Mouse (Mus musculus) neural tube, embryonic 14.5 days (tissue): Measurements from ENCODE around the gene Gm19935. TPM values are rescaled to one million over a fixed set of nuclear protein-coding genes. Genes with fewer than 3 reads are reported as not detected.

Experiments
- ATAC-seq: fragments of 200-750 bp; cut with Nextera tagmentation; 2 replicates; pipeline ENCODE4 v1.8.0; 2017; ENCODE audit warnings: low read depth, mild to moderate bottlenecking, moderate TSS enrichment, moderate library complexity
- H3K27ac ChIP-seq: fragments of 300-500 bp; sonication (generic); 2 replicates; pipeline ENCODE4 v1.5.1; 2014; ENCODE audit warnings: low read depth, mild to moderate bottlenecking, control low read depth, low read length, moderate library complexity, mixed read lengths
- H3K27me3 ChIP-seq: fragments of 300-500 bp; sonication (generic); 2 replicates; pipeline ENCODE4 v1.6.1; 2014; ENCODE audit warnings: low read length; ENCODE audit not compliant: control insufficient read depth, insufficient read depth
- H3K36me3 ChIP-seq: fragments of 300-500 bp; sonication (generic); 2 replicates; pipeline ENCODE4 v1.6.1; 2014; ENCODE audit warnings: low read length, mixed read lengths; ENCODE audit not compliant: control insufficient read depth, insufficient read depth
- H3K4me1 ChIP-seq: fragments of 300-500 bp; sonication (generic); 2 replicates; pipeline ENCODE4 v1.6.1; 2014; ENCODE audit warnings: low read length; ENCODE audit not compliant: control insufficient read depth, insufficient read depth
- H3K4me2 ChIP-seq: fragments of 300-500 bp; sonication (generic); 2 replicates; pipeline ENCODE4 v1.6.1; 2014; ENCODE audit warnings: mild to moderate bottlenecking, low read depth, low read length, control low read depth
- H3K4me3 ChIP-seq: fragments of 300-500 bp; sonication (generic); 2 replicates; pipeline ENCODE4 v1.5.1; 2014; ENCODE audit warnings: low read depth, low read length, control low read depth, mixed read lengths
- H3K9ac ChIP-seq: fragments of 300-500 bp; sonication (generic); replicated peaks from 2 replicates; pipeline ENCODE4 v1.6.1; 2014; ENCODE audit warnings: low read depth, mild to moderate bottlenecking, control low read depth, low read length, mixed read lengths
- H3K9me3 ChIP-seq: fragments of 300-500 bp; sonication (generic); 2 replicates; pipeline ENCODE4 v1.6.1; 2016; ENCODE audit warnings: low read length; ENCODE audit not compliant: control insufficient read depth
- WGBS: fragments of 180-500 bp; shearing (Covaris S2); extraction: QIAGEN DNeasy Blood & Tissue Kit; methylation state at CpG from one replicate; pipeline ENCODE4 v1.1.7; 2014; 5-methylcytosine and 5-hydroxymethylcytosine counted together
- polyA plus RNA-seq: library from polyadenylated mRNA; unstranded; fragments of >200 nt; fragmentation: Nextera tagmentation; extraction: Ambion mirVana; gene quantifications from 2 replicates; pipeline ENCODE4 v1.2.1, GENCODE M21; 2014

Gm19935 gene
- polyA plus RNA-seq, 1 experiment from 2014 or later, result 2.2 TPM

- Histone ChIP-seq H3K4me3 (no peak overlapping the region), H3K9ac (no peak overlapping the region), H3K27me3 (no peaks in the 10 kb centered on the region), H3K36me3 (no peaks in the 10 kb centered on the region), H3K9me3 (no peaks in the 10 kb centered on the region), H3K4me2 (no peak overlapping the region), H3K4me1 (0 out of 2 replicates have a peak, but pooled peaks cover 6% of the 10 kb centered on the region), H3K27ac (no peak overlapping the region)
- ATAC-seq, result no peak
- WGBS, result 84% methylated on average over 3 of the region's 3 CpGs
These were observed 17.1 kb upstream of the Gm19935 start for GRCm38 (mm10) chr8:90834321-90834672.

DNA sequence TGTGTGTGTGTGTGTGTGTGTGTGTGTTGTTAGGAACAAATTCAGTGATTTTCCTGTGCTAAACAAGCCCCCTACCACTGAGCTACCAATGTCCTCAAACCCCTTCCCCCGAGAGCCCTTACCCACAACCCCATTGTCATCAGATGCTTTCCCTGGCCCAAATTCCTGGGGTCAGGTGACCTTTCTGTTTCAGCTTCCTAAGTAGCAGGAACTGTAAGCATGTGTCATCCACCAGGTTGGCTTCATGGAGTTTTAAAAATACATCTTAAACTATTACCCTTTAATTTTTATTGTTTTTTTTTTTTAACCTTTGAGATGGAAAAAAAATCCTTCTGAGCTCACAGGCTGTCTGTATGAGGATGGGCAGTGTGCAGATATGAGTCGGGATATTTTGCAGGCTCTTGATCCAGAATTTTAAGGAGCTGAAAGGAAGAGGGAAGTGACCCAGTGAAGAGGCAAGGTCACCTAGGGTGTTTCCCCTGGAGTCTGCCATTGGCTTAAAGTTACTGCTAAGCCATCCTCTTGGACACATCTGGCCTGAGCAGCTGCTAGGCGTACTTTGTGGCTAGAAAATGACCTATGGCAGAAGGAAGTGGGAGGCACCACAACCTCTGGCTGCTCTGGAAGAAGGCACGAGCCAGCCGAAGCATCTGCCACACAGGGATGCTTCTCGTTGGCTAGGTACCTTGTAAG lies 16.6 kb upstream of the Gm19935 start:
- no peak overlapping the region for H3K4me2 ChIP-seq
- ATAC-seq, result no peak
- no peak overlapping the region for H3K9ac ChIP-seq
- H3K36me3 ChIP-seq, result no peaks in the 10 kb centered on the region
- 73% methylated on average over 6 of the region's 6 CpGs for WGBS
- 0 out of 2 replicates have a peak, but pooled peaks cover 6% of the 10 kb centered on the region for H3K4me1 ChIP-seq
- H3K27ac ChIP-seq, result no peak overlapping the region
- H3K27me3 ChIP-seq, result no peaks in the 10 kb centered on the region
- H3K4me3 ChIP-seq, result no peak overlapping the region
- H3K9me3 ChIP-seq, result no peaks in the 10 kb centered on the region

- H3K4me1 ChIP-seq, result peaks cover 11% of the 10 kb centered on the region; the same call in 1 of the 2 replicates
- no peaks in the 10 kb centered on the region for H3K9me3 ChIP-seq
- no peaks in the 10 kb centered on the region for H3K27me3 ChIP-seq
- no peak overlapping the region for H3K4me3 ChIP-seq
- 28% methylated on average over 5 of the region's 5 CpGs for WGBS
- no peak overlapping the region for H3K9ac ChIP-seq
- no peak overlapping the region for H3K4me2 ChIP-seq
- no peak for ATAC-seq
- no peak overlapping the region for H3K27ac ChIP-seq
- no peaks in the 10 kb centered on the region for H3K36me3 ChIP-seq
These were observed 15.5 kb upstream of the Gm19935 start for GRCm38 (mm10) chr8:90832576-90833289.

- Histone ChIP-seq H3K9me3 (no peaks in the 10 kb centered on the region), H3K4me2 (no peak overlapping the region), H3K9ac (no peak overlapping the region), H3K4me1 (peaks cover 11% of the 10 kb centered on the region; the same call in 1 of the 2 replicates), H3K4me3 (no peak overlapping the region), H3K36me3 (no peaks in the 10 kb centered on the region), H3K27ac (no peak overlapping the region), H3K27me3 (no peaks in the 10 kb centered on the region)
- ATAC-seq, result no peak
- 62% methylated on average over 8 of the region's 8 CpGs for WGBS
These were observed 13.8 kb upstream of the Gm19935 start for GRCm38 (mm10) chr8:90830980-90831379.

DNA sequence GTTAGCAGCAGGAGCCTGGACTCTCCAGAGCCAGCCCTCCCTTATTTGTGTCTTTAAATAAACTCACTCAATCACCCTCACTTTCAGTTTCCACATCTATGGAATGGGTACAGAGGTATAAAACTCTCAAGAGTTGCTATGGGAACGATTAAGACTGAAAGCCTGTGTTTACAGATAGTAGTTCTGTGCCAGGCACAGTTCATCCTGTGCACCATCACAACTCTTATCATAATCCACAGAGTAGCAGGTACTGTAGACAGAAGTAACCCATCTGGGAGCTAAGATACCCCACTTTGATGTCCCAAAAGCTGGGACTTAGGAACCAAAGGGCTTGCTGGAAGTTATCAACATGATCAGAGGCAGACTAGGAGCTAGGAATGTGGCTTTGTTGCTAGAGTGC lies 12.6 kb upstream of the Gm19935 start:
- peaks cover 11% of the 10 kb centered on the region; the same call in 1 of the 2 replicates for H3K4me1 ChIP-seq
- WGBS, result 83% methylated on average over 1 of the region's 1 CpGs
- no peaks in the 10 kb centered on the region for H3K27me3 ChIP-seq
- H3K36me3 ChIP-seq, result no peaks in the 10 kb centered on the region
- peak overlapping the region; percentile 79 for H3K4me2 ChIP-seq
- no peak overlapping the region for H3K9ac ChIP-seq
- no peaks in the 10 kb centered on the region for H3K9me3 ChIP-seq
- H3K4me3 ChIP-seq, result no peak overlapping the region
- no peak overlapping the region; the same call in 1 of the 2 replicates for H3K27ac ChIP-seq
- no peak for ATAC-seq

GRCm38 (mm10) chr8:90828987-90829740 lies 12.0 kb upstream of the Gm19935 start:
- H3K4me3 ChIP-seq, result peak overlapping the region; percentile 41
- peak overlapping the region; percentile 48 for H3K9ac ChIP-seq
- peak overlapping the region; percentile 71 for H3K27ac ChIP-seq
- H3K27me3 ChIP-seq, result no peaks in the 10 kb centered on the region
- H3K9me3 ChIP-seq, result no peaks in the 10 kb centered on the region
- peak; percentile 77 for ATAC-seq
- H3K4me2 ChIP-seq, result peak overlapping the region; percentile 79
- 3% methylated on average over 11 of the region's 11 CpGs for WGBS
- H3K36me3 ChIP-seq, result no peaks in the 10 kb centered on the region
- peaks cover 11% of the 10 kb centered on the region; the same call in 1 of the 2 replicates for H3K4me1 ChIP-seq

- Histone ChIP-seq H3K4me1 (peaks cover 11% of the 10 kb centered on the region; the same call in 1 of the 2 replicates), H3K36me3 (no peaks in the 10 kb centered on the region), H3K4me2 (peak within 1 kb of the TSS; percentile 79), H3K9me3 (no peaks in the 10 kb centered on the region), H3K4me3 (peak within 1 kb of the TSS; percentile 41), H3K27me3 (no peaks in the 10 kb centered on the region), H3K27ac (peak within 1 kb of the TSS; percentile 71), H3K9ac (peak within 1 kb of the TSS; percentile 48)
- peak; percentile 96 for ATAC-seq
- WGBS, result under 1% methylated on average over 39 of the region's 39 CpGs
These were observed 11.2 kb upstream of the Gm19935 start, which contains the start of gene Chd9 for GRCm38 (mm10) chr8:90828181-90828986. Chd9 (plus strand) TSS chr8:90828352.

DNA sequence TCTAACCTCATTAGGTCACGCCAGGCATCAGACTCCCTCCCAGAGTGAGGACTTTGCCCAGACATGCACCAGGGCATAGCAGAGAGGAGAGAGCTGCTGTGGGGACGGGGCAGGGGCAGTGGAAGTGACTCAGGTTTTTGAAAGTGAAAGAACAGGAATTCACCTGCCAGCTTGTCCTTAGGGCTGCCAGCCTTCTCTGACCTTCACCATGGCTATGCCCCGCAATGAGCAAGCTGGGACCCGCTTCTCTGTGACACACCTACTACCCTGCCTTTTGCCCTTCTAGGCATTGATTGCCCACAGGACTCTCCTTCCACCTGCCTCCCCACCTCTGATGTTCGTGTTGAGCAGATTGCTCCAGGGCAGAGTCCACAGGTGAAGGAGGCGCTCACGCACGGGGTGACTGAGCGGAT lies 8.3 kb upstream of the Gm19935 start:
- Histone ChIP-seq H3K9me3 (no peaks in the 10 kb centered on the region), H3K4me2 (no peak overlapping the region), H3K4me1 (peaks cover 9% of the 10 kb centered on the region; the same call in 1 of the 2 replicates), H3K27ac (no peak overlapping the region), H3K27me3 (no peaks in the 10 kb centered on the region), H3K4me3 (no peak overlapping the region), H3K36me3 (no peaks in the 10 kb centered on the region), H3K9ac (no peak overlapping the region)
- 84% methylated on average over 9 of the region's 9 CpGs for WGBS
- ATAC-seq, result no peak
